Mouse (Mus musculus): ENCODE results near the gene Enho.

Enho gene

DNA sequence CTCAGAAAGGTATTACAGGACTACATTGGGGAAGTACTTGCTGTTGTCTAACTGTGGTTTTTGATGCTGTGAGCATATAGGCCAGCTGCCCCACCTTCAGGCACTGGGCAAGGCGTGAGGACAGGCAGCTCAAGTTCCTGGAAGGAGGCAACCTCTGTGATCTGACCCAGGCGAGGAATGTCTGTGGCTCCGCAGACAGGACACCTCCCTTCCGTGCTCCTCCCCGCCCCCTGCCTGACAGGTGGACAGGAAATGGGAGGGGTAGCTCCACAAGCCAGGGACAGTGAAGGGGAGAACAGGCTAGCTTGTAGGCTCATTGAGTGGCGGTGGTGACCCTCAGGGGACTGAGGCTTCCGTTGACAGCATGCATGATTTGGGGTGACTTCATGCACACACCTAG is 24.4 kb upstream of the Enho start:
- DNase-seq (ENCODE audit: low spot score in 2 of 2) = no peak

DNA sequence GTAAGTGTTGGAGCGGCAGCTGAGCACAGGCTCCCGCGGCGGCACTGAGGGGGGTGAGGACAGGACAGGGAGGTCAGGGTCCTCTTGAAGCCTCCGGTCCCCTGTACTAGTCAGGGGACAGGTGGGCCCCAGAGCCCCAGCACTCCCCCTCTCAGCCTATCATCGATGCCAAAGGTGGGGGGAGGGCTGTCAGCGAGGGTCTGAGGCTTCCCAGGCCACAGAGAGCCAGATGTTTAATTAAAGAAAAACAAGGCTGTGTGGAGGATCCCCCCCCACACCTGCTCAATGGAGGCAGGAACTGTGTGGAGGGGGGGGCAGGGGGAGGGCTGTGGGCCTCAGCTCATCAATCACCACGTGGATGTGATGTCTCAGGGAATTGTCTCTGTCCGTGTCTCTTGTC is 23.5 kb upstream of the Enho start:
- DNase-seq (ENCODE audit: low spot score in 2 of 2) = no peak

DNA sequence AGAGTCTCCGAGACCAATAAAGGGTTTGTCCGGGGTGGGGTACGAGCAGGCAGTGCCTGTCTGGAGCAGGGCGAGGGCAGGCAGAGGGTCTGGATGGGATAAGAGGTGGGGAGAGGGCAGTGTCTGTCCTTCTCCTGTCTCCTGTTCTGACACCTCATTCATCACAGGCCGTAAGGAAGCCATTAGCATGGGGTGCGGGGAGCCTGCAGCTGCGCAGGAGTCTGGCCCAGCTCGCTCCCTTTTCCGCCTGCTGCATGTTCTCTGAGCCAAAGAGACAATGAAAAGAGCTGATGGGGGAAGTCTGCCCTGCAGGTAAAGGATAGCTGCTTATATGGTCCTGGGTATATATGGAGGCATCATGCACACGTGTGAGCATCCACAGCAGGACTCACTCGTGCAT is 22.6 kb upstream of the Enho start:
- DNase-seq (ENCODE audit: low spot score in 2 of 2) = no peak

DNA sequence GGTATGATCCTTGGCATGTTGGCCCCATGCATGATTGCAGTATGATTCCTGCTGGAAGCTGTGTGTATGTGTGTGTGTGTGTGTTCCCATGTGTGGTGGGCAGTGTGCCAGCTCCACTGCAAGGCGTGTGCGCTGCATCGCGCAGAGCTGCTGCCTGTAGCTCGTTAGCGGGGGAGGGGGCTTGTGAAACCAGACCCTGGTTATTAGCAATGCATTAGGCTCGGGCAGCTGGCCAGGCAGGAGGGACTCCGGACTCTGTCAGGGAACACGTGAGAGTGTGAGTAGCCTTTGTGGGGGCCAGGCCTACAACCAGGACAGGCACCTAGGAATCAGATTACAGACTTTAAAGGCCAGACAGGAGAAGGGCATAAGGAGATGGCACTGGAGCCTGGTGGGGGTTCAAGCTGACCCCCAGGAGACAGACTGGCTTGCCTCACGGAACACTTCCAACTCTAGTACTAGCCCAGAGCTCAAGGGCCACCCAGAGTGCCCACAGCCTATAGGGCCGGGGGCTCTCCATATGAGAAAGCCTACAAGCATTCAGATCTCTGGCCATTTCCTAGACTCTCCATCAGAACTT is 20.8 kb upstream of the Enho start:
- DNase-seq (ENCODE audit: low spot score in 2 of 2) = peak in 1 of 2 experiments; percentile 37

DNA sequence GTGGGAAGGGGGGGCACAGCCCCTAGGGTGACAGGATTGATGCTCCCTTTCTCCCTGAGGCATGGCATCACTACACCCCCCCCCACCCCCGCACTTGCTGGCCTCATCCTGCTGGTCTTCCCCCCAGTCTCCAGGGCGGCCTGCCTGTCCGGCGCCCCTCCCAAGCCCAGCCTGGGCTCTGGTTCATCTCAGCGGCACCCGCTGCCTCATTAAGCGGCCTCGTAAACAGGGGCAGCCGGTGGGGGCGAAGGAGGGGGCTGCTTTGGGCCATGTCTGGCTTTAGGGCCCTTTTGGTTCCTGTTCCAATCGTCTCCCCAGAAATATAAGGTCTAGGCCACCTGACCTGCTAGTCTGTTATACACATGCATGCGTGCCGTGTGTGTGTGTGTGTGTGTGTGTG is 19.4 kb upstream of the Enho start:
- no peak for DNase-seq (ENCODE audit: low spot score in 2 of 2)

DNA sequence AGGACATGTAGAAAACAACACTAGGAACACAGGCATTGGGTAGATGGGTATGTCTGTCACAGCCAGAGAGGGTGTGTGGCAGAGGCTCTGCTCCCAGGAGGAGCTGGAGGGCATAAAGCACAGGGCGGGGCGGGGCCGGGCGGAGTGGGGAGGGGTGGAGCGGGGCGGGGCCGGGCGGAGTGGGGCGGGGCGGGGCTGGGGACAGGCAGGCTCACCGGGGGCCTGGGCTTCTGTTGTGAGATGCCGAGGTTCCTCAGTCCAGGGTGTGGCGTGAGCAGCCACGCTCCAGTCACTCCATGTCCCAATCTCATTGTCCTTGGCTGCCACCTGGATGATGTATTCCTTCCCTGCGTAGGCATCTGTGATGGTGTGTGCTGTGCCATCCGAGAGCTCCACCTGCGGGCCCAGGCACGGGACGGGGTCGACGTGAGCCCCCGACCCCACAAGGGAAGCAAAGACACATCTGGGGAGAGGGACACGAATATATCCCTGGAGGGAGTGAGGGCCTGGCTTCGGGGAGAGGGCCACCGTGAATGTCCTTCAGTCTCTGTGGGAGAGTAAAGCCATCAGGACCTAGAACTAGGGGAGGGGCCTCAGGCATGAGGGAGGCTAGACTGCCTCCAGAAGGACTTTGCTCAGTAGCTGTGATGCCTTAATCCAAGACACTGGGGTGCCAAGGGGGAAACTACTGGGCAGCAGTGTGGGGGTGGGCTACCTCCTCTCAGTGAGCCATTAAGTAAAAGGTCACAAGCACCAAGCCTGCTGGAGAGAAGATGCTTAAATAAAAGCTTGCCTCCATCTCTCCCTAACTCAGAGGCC is 18.7 kb upstream of the Enho start:
- no peak for DNase-seq (ENCODE audit: low spot score in 2 of 2)

DNA sequence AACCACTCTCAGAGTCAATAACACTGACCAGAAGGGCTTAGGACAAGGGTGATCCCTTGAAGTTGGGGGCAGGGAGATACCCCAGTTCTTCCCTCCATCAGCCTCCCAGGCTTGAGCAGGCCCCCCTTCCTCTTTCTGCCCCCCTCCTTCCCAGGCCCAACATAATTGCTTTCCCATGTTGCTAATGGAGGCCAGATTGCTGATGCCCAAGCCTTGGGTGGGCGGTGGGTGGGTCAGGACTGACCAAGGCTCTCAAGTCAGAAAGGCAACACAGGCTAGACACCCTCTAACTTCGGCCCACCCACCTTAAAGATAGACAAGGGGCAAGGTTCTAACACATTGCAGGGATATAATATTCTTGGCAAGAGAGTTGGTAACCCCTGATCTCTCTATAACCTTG is 15.4 kb upstream of the Enho start:
- no peak for DNase-seq (ENCODE audit: low spot score in 2 of 2)

DNA sequence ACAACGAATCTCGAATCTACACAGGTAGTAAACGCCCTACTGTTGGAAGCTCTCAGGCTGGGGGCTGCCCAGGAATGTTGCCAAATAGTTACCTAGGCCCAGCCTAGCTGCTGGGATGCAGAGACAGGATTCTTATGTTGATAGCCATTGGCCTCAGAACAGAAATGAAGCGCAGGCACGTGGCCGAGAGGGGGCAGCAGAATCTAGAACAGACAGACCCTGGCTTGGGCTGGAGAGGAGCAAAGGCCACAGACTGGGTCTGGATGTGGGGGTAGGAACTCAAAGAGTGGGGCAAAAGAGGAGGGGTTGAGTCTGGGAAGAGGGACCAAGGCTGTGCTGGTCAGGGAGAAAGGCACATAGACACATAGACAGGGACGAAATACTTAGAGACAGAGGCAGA is 14.1 kb upstream of the Enho start:
- peak; percentile 69 to 76 for DNase-seq (ENCODE audit: low spot score in 2 of 2)

DNA sequence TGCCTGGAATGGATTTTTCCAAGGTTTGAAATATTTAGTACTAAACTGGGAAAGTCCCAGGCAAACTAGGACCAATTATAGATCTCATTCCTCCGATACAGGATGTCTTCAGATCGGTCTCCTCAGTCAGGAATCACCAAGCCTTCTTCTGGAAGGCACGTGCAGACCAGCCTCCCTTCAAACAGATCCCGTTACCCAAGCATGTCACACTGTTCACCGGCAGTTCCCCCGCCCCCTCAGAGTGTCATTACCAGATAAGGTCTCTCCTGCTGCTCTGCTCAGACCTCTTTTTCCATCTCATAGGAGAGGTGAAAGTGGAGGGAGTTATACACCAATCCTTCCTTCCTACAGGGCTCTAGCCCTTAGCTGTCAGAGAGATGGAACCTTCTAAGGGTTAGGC is 13.6 kb upstream of the Enho start:
- DNase-seq (ENCODE audit: low spot score in 2 of 2) = no peak

DNA sequence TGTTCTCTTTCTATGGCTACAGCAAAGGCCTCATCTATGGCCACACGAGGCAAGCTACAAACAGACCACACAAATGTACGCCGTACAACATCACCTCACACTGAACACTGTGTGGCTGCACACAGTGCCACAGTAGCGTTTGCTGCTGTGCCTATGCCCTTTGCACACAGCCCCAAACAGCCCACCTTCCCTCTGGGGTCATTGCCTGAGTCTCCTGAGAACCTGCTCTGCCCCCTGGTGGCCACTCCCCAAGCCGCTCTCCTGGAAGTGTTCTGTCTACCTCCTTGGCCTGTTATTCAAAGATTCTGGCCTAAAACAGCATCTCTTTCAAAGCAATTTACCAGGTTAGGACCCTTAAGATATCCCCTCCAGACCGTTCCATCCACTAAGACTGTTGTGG is 13.2 kb upstream of the Enho start:
- DNase-seq (ENCODE audit: low spot score in 2 of 2) = peak; percentile 68 to 86

DNA sequence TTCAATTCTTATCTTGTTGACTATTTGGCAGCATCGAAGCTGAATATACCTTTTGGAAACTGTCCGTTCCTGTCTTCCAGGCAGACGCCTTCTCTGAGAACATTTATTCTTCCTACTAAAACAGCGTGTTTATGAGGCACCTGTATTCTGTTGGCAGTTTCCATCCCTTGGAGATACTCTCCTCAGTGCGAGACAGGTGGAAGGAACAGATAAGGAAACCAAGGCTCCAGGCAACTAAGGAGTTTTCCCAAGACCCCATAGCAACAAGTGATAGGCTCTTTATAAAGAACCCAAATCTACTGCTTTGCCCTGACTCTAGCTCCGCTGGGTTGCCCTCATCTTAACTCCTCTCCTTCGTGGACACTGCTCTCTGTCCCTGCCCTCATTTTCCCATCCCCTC is 8.5 kb upstream of the Enho start:
- DNase-seq (ENCODE audit: low spot score in 2 of 2) = no peak

DNA sequence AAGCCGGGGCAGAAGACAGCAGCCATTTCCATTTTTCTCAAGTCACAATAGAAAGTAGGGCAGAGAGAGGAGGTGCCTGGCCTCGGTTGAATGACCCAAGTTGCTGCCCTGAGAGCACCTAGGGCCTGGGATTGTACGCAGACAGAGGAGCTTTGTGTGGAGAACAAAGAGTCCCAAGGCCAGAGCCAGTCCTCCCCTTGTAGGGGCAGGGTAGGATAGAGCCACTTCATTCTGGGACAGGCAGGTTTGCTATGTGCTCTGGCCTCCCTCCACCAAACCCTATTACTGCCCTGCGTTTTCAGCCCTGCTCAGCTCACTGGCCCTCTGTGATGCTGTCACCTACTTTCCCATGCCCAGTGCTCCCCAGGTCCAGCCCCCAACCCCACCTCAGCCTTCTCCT is 8.0 kb upstream of the Enho start:
- no peak for DNase-seq (ENCODE audit: low spot score in 2 of 2)

DNA sequence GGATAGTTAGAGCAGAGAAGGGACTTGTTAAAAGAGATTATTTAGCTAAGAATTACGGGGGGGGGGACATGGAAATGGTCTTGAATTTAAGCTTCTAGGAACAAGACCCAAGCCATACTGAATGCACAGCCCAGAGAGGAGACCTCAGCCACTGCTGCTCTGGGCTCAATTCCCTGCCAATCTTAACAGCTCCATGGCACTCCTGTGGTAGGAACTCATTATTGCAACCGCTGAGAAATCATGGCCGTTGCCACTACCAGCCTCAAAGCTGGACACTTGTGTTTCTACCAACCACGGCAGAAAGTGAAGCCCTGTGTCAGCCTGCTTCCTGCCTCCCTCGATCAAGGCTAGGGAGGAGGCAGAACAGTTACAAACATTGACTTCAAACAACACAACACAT is 5.4 kb upstream of the Enho start:
- DNase-seq (ENCODE audit: low spot score in 2 of 2) = peak in 1 of 2 experiments; percentile 64

DNA sequence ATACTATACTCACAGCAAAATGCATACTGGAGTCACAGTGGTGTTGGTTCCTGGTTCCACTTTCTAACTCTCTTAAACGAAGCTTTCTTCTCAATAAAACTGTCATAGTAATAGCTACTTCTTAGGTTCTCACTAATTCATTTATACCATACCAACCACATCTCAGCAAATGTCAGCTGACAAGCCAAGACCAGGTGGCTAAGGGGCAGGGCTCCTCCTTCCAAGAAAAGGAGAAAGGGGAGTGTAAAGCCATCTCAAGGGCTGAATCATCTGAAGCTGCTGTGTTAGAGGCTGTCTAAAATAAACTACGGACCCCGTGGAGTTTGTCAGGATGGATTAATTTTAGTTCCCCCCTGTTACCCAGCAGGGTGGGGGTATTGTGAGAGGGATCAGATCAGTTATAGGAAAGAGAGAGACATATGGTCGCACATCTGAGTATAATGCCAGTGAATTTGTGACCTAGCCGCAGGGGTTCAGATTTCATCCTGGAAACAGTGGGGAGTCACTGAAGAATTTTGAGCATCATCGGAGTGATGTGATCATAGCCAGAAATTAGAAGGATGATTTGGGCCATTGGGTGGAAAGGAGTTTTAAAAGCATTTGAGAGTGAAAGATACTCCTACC is 1.2 kb upstream of the Enho start:
- no peak for DNase-seq (ENCODE audit: low spot score in 2 of 2)

DNA sequence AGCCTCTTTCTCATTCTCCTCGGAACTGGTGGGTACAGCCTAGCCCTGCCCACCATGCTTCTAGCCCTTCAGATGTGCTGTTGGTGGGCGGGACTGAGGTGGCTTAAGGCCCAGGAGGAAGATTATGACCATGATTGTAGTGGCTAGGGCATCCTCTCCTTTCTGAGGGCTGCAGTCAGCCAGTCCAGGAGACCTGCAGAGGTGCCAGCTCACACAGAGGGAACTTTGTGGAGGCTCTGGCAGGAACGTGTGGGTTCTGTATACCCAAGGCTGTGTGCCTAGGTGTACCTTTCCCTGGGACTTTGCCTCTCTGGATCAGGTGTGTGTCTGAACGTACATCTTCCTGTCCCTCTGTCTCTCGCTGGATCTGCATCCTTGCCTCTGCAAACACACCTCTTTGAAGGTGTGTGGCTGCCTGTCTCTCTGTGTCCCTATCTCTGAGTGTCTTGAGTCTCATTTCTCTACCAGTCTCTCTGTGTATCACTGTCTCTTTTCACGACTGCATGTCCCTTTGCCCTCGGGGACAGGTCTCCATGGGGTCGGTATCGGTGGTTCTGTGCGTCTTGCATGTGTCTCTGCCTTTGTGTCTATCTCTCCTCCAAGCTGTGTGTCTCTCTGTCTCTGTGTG is 796 bp downstream of the Enho start:
- no peak for DNase-seq (ENCODE audit: low spot score in 2 of 2)

DNA sequence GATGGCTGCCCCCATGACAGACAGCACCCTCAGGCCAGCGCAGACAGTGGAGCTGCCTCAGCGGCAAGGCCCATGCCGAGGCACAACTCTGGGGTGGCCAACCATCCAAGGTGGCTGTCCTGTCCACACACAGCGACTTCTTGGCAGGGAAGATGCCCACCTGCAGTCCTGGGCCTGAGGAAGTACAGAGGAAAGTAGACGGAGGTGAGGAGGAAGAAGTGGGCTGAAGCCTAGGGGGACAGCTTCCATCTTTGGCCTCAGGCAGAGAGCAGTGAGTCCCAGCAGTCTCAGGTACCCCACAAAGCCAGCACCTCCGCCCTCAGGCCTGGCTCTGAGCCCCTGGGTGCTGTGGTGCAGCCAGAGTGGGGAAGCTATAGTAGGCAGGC is 1.3 kb downstream of the Enho start:
- no peak for DNase-seq (ENCODE audit: low spot score in 2 of 2)

DNA sequence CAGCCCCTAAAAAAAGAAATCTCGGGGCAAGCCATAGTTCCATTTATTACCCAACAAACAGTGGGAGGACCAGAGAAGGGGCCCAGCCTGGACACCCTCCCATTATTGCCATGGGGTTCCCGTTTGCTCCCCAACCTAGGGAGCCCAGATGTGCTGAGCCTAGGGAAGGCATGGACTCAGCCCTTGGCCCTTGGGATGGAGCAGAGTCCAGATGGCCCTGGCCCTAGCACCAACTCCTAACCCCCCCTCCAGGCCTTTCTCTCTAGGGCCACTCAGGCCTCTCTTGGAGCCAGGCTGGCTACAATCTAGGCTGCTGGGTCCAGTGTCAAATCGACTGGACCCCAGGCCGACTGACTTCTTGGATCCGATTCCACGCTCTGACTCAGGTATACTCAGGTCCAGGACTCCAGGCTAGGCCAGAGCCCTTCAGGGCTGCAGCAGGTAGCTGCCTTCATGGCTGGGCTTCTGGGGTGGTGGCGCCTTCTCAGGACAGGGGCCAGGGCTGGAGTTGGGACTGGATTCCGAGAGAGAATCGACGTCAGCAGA is 1.9 kb downstream of the Enho start:
- DNase-seq (ENCODE audit: low spot score in 2 of 2) = no peak

DNA sequence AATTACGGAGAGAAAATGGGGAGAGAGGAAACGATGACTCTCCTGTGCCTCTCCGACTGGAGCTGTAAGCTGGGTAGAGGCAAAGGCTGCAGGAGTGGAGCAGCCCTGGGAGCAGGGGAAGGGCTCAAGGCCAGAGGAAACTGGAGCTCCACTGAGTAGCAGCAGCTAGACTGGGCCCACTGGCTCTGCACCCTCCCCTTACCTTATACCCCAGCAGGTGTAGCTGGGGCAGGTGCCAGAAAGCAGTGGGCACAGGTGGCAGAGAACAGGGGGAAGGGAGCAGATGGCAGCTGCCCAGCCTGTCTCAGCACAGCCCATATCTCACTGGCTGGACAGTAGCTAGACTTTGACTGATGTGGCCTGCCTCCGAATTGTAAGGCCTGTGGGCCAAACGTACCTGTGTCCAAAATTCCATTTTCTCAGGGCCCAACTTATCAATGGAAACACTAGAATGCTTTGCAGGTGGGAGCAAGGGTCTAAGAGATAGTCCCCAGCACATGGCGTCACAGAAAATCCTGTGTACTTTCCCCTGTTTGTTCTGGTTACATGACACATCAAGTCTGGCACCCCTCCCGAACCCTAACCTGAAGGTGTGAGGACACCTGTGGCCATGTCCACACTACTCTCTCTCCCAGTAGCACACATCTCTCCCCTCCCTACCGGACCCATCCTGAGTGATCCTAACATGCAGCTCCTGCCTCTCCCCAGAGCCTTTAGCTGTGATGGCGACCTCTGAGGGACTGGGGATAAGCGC is 3.1 kb downstream of the Enho start:
- DNase-seq (ENCODE audit: low spot score in 2 of 2) = peak in 1 of 2 experiments; percentile 47

DNA sequence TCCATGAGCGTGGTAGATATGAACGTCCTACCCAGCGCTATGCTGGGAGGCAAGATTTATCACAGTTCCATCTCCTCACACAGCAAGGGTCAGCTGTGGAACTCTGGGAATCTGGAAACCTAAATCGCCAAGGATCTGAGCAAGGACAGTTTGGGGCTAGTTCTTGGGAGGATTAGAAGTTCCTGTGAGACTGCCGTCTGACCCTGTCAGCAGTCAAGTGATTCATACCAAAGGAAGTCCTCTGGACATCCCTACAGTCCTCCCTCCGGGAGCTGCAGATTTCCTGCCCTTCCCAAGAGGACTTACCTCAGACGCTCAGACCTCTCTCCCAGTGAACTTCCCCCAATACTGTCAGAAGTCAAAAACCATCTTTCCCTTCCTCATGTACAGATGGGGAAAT is 3.8 kb downstream of the Enho start:
- DNase-seq (ENCODE audit: low spot score in 2 of 2) = no peak

DNA sequence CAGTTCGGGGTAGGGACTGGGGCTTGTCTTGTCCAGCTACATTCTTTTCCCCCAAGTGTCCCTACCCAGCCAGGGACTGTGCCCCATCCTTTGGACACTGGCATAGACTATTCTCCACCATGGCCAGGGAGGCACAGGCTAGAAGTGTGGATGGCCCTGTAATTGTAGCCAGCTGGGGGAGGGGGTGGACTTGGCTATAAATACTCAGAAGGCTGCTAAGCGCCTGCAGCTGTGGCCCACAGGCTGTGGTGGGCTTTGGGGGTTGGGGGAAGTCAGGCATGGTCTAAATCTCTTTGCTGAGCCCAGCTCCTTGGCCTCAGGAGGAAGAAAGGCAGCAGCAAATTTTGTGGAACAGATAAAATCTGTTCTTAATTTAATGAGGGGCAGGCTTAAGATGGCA is 4.2 kb downstream of the Enho start:
- no peak for DNase-seq (ENCODE audit: low spot score in 2 of 2)

DNA sequence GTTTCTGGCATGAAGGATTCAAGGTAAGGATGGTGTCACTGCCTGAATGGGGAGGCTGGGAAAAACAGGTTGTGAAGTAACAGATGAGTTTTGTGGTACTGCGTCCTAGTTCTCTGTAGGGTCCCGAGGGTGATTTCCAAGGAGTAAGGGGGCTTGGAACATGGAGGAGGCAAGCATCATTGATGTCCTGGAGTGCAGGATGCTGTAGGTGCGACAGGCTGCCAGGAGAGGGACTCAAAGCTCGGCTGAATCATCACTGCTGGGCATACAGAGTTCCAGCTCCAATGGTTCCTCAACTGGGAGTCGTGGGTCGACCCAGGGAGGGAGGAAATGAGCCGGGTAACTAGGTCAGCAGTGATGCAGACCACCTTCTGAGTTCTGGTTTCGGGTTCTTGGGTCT is 4.9 kb downstream of the Enho start:
- DNase-seq (ENCODE audit: low spot score in 2 of 2) = no peak

DNA sequence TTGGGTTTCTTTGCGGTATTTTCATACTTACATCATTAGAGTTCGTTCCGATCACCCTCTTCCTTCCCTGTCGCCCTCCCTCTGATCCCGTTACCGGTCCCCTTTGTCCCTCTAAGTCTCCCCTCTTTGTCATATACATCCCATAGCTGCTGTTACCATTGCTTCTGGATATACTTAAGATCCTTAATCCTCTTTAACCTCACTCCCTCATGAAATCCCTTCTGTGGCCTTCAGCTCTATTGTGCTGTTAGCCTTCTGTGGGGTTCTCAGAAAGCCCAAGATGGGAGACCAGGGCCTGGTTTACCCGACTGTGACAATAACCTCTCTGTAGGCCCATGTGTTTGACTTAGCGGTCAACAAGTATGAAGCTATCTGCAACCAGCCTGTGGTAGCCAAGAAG is 5.5 kb downstream of the Enho start:
- DNase-seq (ENCODE audit: low spot score in 2 of 2) = no peak
